Mouse (Mus musculus): ENCODE results near the gene Csf1. TPM values are rescaled to one million over a fixed set of nuclear protein-coding genes. Genes with fewer than 3 reads are reported as not detected.

Gene Csf1
- total and polyA plus RNA-seq, 3 experiments: 0.12 to 0.19 TPM; not detected in 1

- no peaks in the 10 kb centered on the region for H3K9me3 ChIP-seq (replicated peaks; ENCODE audit: insufficient read depth, low read length)
- H3K4me3 ChIP-seq (ENCODE audit: control insufficient read depth in 1 of 2, insufficient read depth in 1 of 2, low read depth in 2 of 2, low read length in 2 of 2): no peak overlapping the region
- no peak overlapping the region for H3K27ac ChIP-seq (ENCODE audit: control insufficient read depth, low read depth, low read length)
- H3K9ac ChIP-seq (ENCODE audit: control insufficient read depth, low read depth, low read length, poor library complexity, severe bottlenecking): no peak overlapping the region
- H3K27me3 ChIP-seq (ENCODE audit: control insufficient read depth in 1 of 2, insufficient read depth in 2 of 2, low read length in 2 of 2): peaks cover 11% of the 10 kb centered on the region in 2 experiments
- H3K36me3 ChIP-seq (ENCODE audit: control insufficient read depth in 1 of 2, insufficient read depth in 2 of 2, low read length in 2 of 2): no peaks in the 10 kb centered on the region
- DNase-seq (ENCODE audit: low read depth, low spot score): no peak
- H3K79me2 ChIP-seq (ENCODE audit: control insufficient read depth, insufficient read depth, low read length, poor library complexity): no peaks in the 10 kb centered on the region
- no peak for TF ChIP-seq ZNF384 (IDR thresholded peaks at IDR 0.05; ENCODE audit: low read depth, low read length)
- TF ChIP-seq USF1 (IDR thresholded peaks at IDR 0.05; ENCODE audit: low read depth, low read length): no peak
- TF ChIP-seq KAT2A (conservative IDR thresholded peaks at IDR 0.05; ENCODE audit: low read depth, low read length): no peak
- no peak for TF ChIP-seq ELF1 (IDR thresholded peaks at IDR 0.05; ENCODE audit: low read depth, low read length)
- TF ChIP-seq RAD21 (IDR thresholded peaks at IDR 0.05; ENCODE audit: low read depth, low read length): no peak
- no peak for TF ChIP-seq HCFC1 (IDR thresholded peaks at IDR 0.05; ENCODE audit: low read depth, low read length)
- TF ChIP-seq BHLHE40 (IDR thresholded peaks at IDR 0.05; ENCODE audit: borderline replicate concordance, low read depth, low read length): no peak
- no peak for TF ChIP-seq MAZ (IDR thresholded peaks at IDR 0.05; ENCODE audit: low read depth, low read length)
- TF ChIP-seq TCF12 (IDR thresholded peaks at IDR 0.05; ENCODE audit: low read depth, low read length): no peak
- no peak for TF ChIP-seq UBTF (IDR thresholded peaks at IDR 0.05; ENCODE audit: borderline replicate concordance, insufficient read depth, low read depth, low read length)
- no peak for TF ChIP-seq CHD2 (IDR thresholded peaks at IDR 0.05; ENCODE audit: low read length)
- TF ChIP-seq E2F4 (IDR thresholded peaks at IDR 0.05; ENCODE audit: borderline replicate concordance, low read depth, low read length): no peak
- no peak for TF ChIP-seq NELFE (IDR thresholded peaks at IDR 0.05; ENCODE audit: low read depth, low read length)
- TF ChIP-seq ZMIZ1 (IDR thresholded peaks at IDR 0.05; ENCODE audit: low read depth, low read length): no peak
- no peak for TF ChIP-seq MYC (IDR thresholded peaks at IDR 0.05; ENCODE audit: low read depth, low read length)
- no peak for TF ChIP-seq POLR2AphosphoS2 (IDR thresholded peaks at IDR 0.05; ENCODE audit: low read length)
- no peak for TF ChIP-seq MXI1 (IDR thresholded peaks at IDR 0.05; ENCODE audit: low read depth, low read length)
- no peak for TF ChIP-seq GATA1 (IDR thresholded peaks at IDR 0.05; ENCODE audit: low read depth, low read length)
- TF ChIP-seq ZC3H11A (IDR thresholded peaks at IDR 0.05; ENCODE audit: low read depth, low read length): no peak
- no peak for TF ChIP-seq ZKSCAN1 (IDR thresholded peaks at IDR 0.05; ENCODE audit: low read depth, low read length)
- 0 out of 4 replicates have a peak, but pooled peaks cover 0 to 2% of the 10 kb centered on the region in 2 experiments for H3K4me1 ChIP-seq (ENCODE audit: control insufficient read depth in 1 of 2, insufficient read depth in 2 of 2, low read length in 2 of 2)
These were observed 51.1 kb downstream of the Csf1 start for GRCm38 (mm10) chr3:107709156-107709555.

DNA sequence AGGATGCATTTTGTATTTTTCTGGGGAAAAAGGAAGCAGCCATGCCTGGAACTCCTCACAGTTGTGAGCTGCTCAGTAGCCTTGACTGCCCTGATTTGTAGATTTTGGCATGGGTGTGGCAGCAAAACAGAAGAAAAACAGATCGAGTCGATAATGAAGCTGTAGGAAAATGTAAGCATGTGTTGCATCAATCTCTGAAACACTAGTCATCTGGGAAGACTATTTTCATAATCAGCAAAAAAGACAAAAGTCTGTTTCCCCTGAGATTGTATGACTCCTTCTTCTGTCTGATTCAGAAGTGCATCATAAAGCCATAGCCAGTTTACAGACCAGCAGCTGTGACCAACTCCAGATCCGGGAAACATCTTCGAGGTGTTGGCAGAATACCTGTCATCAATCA is 53.0 kb downstream of the Csf1 start:
- Histone ChIP-seq H3K9ac (ENCODE audit: control insufficient read depth, low read depth, low read length, poor library complexity, severe bottlenecking) (no peak overlapping the region), H3K27me3 (ENCODE audit: control insufficient read depth in 1 of 2, insufficient read depth in 2 of 2, low read length in 2 of 2) (peaks cover 11% of the 10 kb centered on the region in 2 experiments), H3K4me3 (ENCODE audit: control insufficient read depth in 1 of 2, insufficient read depth in 1 of 2, low read depth in 2 of 2, low read length in 2 of 2) (no peak overlapping the region), H3K36me3 (ENCODE audit: control insufficient read depth in 1 of 2, insufficient read depth in 2 of 2, low read length in 2 of 2) (no peaks in the 10 kb centered on the region), H3K79me2 (ENCODE audit: control insufficient read depth, insufficient read depth, low read length, poor library complexity) (no peaks in the 10 kb centered on the region), H3K9me3 (replicated peaks; ENCODE audit: insufficient read depth, low read length) (no peaks in the 10 kb centered on the region), H3K4me1 (ENCODE audit: control insufficient read depth in 1 of 2, insufficient read depth in 2 of 2, low read length in 2 of 2) (0 out of 4 replicates have a peak, but pooled peaks cover 0 to 2% of the 10 kb centered on the region in 2 experiments), H3K27ac (ENCODE audit: control insufficient read depth, low read depth, low read length) (no peak overlapping the region)
- no peak for DNase-seq (ENCODE audit: low read depth, low spot score)
- TF ChIP-seq ZC3H11A (IDR thresholded peaks at IDR 0.05; ENCODE audit: low read depth, low read length): no peak

Measured in MEL (cell line).